Mouse (Mus musculus): ENCODE results near the gene Lacc1.
"Not testable (repeated sequence)": the region's sequence is repeated elsewhere in the genome, so short reads cannot be mapped to it uniquely, and the experiment has no call there.

Gene Lacc1

GRCm38 (mm10) chr14:77036226-77037046, at the start of gene Lacc1, which contains the start of gene Ccdc122:
Gene Lacc1, minus strand, starts transcription at chr14:77036904.
Gene Ccdc122, plus strand, starts transcription at chr14:77036772.
- DNase-seq (ENCODE audit: low spot score in 2 of 2), result peak; percentile 34 to 66

- no peak for DNase-seq (ENCODE audit: low spot score in 2 of 2)
Measured at GRCm38 (mm10) chr14:77081248-77081647, 44.5 kb upstream of the Lacc1 start.

- DNase-seq (ENCODE audit: low spot score in 2 of 2), result no peak
Measured at GRCm38 (mm10) chr14:77069361-77069760, 32.7 kb upstream of the Lacc1 start.

- DNase-seq (ENCODE audit: low spot score in 2 of 2), result no peak
Measured at GRCm38 (mm10) chr14:77053288-77053687, 16.6 kb upstream of the Lacc1 start.

GRCm38 (mm10) chr14:77037832-77038425, 1.2 kb upstream of the Lacc1 start:
- no peak for DNase-seq (ENCODE audit: low spot score in 2 of 2)

GRCm38 (mm10) chr14:77037330-77037729, 626 bp upstream of the Lacc1 start:
- DNase-seq (ENCODE audit: low spot score in 2 of 2), result no peak

- DNase-seq (ENCODE audit: low spot score in 2 of 2), result no peak
Measured at GRCm38 (mm10) chr14:77034970-77035369, 1.7 kb downstream of the Lacc1 start.

GRCm38 (mm10) chr14:77034175-77034915, 2.4 kb downstream of the Lacc1 start:
- no peak for DNase-seq (ENCODE audit: low spot score in 2 of 2)

- DNase-seq (ENCODE audit: low spot score in 2 of 2), result no peak
Measured at GRCm38 (mm10) chr14:77033391-77033790, 3.3 kb downstream of the Lacc1 start.

- DNase-seq (ENCODE audit: low spot score in 2 of 2), result no peak
Measured at GRCm38 (mm10) chr14:77032433-77032832, 4.3 kb downstream of the Lacc1 start.

- DNase-seq (ENCODE audit: low spot score in 2 of 2), result no peak
Measured at GRCm38 (mm10) chr14:77030808-77031207, 5.9 kb downstream of the Lacc1 start.

- DNase-seq (ENCODE audit: low spot score in 2 of 2), result no peak
Measured at GRCm38 (mm10) chr14:77029319-77030054, 7.2 kb downstream of the Lacc1 start.

- no peak for DNase-seq (ENCODE audit: low spot score in 2 of 2)
Measured at GRCm38 (mm10) chr14:77024499-77024898, 12.2 kb downstream of the Lacc1 start.

- no peak for DNase-seq (ENCODE audit: low spot score in 2 of 2)
Measured at GRCm38 (mm10) chr14:77017211-77017610, 19.5 kb downstream of the Lacc1 start.

- not testable (repeated sequence) for DNase-seq (ENCODE audit: low spot score in 2 of 2)
Measured at GRCm38 (mm10) chr14:77016783-77017182, 19.9 kb downstream of the Lacc1 start.

- peak; percentile 34 to 67 for DNase-seq (ENCODE audit: low spot score in 2 of 2)
Measured at GRCm38 (mm10) chr14:77011804-77012203, 24.9 kb downstream of the Lacc1 start.

GRCm38 (mm10) chr14:77008238-77008637, 28.5 kb downstream of the Lacc1 start:
- DNase-seq (ENCODE audit: low spot score in 2 of 2), result peak; percentile 38 to 57

GRCm38 (mm10) chr14:77005566-77005965, 31.1 kb downstream of the Lacc1 start:
- DNase-seq (ENCODE audit: low spot score in 2 of 2), result no peak

- no peak for DNase-seq (ENCODE audit: low spot score in 2 of 2)
Measured at GRCm38 (mm10) chr14:77004740-77005139, 32.0 kb downstream of the Lacc1 start.

- not testable (repeated sequence) for DNase-seq (ENCODE audit: low spot score in 2 of 2)
Measured at GRCm38 (mm10) chr14:76990351-76990750, 46.4 kb downstream of the Lacc1 start.

GRCm38 (mm10) chr14:76981781-76982180, 54.9 kb downstream of the Lacc1 start:
- DNase-seq (ENCODE audit: low spot score in 2 of 2), result no peak

GRCm38 (mm10) chr14:76981176-76981575, 55.5 kb downstream of the Lacc1 start:
- DNase-seq (ENCODE audit: low spot score in 2 of 2), result no peak
